Mouse (Mus musculus) induced T-regulatory cell, adult 2 months (primary cell): Measurements from ENCODE around the gene Pbx4.

Experiments
- DNase-seq: peaks from one replicate; pipeline ENCODE4 v3.0.0-alpha.2; 2012; ENCODE audit warnings: low read depth

The Pbx4 gene

DNA sequence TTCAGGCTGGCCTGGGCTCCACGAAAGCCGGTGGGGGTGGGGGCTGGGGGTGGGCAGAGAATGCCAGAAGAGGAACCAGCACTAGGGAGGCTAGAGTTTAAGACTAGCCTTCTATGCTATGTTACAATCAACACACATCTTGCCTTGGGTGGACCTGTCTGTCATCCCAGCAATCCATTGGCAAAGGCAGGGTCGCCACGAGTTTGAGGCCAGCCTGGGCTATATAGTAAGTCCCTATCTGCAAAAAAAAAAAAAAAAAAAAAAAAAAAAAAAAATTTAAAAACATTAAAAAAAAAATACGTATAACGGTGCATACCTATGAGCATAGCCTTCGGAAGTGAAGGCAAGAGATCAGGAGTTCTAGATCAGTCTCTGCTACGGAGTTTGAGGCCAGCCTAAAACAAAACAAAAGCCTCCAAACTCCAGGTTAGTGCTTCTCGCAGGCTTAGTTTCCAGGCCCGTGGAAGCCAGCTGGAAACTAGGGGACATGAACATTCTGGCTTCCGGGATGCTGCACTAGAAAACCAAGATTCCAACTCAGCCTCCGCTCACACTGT lies 68.7 kb downstream of the Pbx4 start:
- DNase-seq, result no peak

DNA sequence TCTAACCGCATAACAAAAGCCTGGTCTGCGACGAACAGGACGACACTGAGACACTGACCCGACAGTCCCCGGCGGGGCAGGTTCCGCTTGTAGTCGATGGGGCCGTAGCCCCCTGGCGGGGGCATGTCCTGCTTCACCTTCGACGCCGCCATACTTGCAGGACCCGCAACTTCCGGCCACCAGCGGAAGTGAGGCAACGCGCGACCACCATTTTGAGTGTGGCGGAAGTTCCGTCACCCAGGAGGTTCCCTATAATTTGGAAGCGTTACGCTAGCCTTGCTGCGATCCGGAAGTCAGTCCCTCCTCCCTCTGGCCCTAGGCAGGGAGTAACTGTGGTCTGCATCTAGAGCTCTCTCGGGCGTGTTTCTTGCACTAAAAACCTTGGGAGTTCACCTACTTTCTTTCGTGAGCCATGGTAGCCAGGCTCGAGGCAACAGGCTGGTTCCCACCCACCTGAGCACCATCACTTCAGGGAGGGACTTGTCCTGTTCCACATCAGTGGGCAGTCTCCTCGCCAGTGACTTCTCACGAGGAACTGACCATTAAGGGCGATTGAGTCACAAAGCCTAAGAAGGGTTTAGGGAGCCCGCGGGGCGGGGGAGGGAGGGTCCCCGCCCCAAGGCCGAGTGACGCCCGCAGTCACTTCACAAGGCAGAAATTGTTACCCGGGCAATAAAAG lies 69.3 kb downstream of the Pbx4 start:
- peak; percentile 98 for DNase-seq

DNA sequence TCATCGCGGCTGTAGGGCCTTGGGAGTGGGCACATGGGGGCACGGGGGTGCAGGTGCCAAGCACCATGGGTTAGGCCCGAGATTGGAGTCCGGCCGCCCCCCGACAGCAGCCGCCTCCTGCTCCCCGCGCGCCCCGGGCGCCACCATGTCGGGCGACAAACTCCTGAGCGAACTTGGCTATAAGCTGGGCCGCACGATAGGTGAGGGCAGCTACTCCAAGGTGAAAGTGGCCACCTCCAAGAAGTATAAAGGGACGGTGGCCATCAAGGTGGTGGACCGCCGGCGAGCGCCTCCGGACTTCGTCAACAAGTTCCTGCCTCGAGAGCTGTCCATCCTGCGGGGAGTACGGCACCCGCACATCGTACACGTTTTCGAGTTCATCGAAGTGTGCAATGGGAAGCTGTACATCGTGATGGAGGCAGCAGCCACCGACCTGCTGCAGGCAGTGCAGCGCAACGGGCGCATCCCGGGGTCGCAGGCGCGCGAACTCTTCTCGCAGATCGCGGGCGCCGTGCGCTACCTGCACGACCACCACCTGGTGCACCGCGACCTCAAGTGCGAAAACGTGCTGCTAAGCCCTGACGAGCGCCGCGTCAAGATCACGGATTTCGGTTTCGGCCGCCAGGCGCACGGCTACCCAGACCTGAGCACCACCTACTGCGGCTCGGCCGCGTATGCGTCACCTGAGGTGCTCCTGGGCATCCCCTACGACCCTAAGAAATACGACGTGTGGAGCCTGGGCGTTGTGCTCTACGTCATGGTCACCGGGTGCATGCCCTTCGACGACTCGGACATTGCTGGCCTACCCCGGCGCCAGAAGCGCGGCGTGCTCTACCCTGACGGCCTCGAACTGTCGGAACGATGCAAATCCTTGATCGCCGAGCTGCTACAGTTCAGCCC lies 70.1 kb downstream of the Pbx4 start, which contains the start of the genes Tssk6, Ndufa13 and Yjefn3:
Tssk6 (plus strand) TSS at position 22 of the 900 bp plus-strand sequence.
Ndufa13 (minus strand) TSS at position 396 of the 900 bp plus-strand sequence.
Yjefn3 (minus strand) TSS at position 550 of the 900 bp plus-strand sequence.
- peak; percentile 88 for DNase-seq

DNA sequence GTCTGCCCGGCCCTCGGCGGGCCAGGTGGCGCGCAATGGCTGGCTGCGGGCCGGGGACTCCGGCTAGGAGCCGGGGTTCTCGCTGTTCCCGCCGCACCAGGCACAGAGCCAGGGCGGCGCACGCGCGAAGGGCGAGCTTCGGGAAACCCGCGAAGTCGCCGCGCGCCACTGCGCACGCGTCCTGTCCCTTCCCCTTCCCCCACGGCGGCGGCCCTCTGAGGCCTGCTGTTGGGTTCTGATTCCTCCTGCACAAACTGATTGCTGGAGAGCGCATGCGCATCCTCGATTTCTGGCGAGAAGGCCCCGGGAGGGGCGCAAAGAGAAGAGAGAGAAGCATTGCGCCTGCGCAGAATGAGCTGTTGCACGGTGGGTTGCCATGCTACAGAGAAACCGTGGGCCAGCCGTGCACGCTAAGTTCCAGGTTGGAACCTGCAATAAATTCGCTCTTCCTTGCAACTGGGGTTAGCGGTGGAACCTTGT lies 70.8 kb downstream of the Pbx4 start:
- peak; percentile 99 for DNase-seq

DNA sequence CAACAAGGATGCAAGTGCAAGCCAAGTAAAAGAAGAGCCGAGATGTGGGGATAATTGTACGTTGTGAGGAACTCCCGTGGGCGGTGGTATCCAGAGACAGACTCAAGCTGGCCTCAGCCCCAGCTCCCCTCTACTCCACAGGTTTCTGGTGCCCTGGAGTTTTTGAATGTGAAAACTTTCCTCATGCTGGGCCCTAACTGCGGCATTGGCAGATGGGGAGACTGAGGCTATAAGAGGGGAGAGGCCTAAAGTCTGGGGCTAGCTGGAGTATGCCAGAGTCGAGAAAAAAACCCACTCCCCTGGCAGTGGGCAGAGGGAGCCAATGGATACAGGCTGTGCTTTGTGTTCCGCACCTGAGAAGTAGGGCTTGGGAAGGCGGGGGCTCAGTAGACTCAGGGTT lies 71.8 kb downstream of the Pbx4 start:
- no peak for DNase-seq

DNA sequence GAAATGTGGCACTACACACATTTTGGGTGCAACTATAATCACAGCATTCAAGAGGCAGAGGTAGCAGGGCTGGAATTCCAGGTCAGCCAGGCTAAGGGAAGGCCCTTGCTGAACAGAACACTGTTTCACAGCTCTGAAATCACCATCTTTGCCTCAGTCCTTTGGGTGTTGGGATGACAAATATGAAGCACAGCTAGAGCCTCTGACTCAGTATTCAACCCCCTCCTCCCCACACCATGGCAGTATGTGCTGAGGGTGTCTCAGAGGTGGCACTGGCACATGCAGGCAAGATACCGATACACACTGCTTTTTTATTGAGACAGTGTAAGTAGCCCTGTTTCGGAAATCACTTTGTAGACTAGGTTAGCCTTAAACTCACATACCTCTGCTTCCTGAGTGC lies 74.0 kb downstream of the Pbx4 start:
- no peak for DNase-seq

DNA sequence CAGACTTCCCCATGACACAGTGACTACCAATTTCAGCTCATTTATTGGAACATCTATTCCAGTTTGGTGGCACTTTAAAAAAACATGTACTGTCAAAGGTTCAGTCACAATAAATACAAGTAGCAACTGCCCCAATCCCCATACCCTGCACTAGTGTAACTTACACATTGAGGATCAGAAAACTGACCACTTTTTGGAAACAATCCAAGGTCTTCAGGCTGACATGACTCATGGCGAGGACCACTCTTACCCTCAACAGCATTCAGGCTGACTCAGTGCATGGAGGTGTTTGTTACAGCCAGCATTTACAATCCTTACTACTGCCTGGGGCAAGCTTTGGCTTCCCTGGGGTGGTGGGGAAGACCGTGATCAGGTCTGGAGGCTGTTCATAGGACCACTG lies 74.8 kb downstream of the Pbx4 start:
- DNase-seq, result no peak

DNA sequence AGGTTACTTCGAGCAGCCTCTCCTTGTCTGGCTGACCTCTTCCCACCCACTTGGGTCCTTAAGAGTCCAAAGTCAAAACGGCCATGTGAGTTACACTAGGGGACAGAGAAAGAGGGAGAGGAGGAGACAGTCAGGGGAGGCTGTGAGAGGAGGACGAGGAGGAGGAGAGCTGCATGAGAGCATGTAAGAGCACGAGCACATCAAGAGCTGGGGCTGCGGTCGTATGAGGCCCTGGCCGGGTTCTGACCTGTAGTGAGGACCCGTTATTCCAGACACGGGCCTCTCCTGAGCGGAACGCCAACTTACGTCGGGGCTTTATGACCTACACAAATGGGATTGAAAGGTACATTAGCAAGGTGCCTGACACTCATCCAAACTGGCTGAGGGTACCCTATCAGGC lies 79.6 kb downstream of the Pbx4 start:
- no peak for DNase-seq

DNA sequence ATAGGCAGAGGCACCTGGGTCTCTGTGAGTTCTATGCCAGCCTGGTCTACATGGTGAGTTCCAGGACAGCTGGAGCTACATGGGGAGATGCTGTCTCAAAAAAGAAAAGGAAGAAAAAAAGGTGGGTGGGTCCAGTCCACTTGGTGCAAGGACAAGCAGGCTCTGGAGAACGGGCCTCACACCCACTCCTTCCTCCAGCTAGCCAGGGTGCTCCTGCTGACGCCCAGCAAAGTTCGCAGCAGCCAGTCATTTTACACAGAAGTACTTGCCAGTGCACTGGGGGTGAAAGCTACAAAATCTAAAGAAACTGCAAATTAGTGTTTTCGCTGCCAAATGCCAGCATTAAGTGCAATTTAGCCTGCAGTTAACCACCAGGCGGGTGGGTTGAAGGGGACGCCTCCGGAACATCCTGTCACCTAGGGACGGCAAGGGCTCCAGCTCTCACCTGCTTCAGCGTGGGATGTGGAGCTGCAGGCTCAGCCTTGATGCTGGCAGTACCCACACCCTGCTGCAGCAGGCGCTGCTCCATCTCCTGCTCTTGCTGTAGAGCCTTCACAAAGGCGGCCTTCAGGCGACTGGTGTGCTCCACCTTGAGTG lies 80.3 kb downstream of the Pbx4 start:
- DNase-seq, result no peak

DNA sequence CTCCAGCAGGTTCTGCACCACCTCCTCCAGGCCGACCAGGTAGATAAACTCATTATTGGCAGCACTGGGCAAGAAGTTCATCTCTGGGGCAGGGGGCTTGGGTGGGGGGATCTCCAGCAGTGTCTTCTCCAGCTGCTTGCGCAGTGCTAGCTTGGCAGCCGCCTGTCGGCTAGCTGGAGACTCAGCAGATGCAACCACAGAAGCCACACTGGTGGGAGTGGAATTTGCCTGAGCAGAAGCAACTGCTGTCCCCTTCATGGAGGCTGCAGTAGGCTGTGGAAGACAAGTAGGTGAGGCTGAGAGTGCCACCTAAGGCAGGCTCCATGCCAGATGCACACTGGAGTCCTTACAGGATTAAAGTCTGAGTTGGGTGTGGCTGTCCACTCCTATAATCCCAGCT lies 82.2 kb downstream of the Pbx4 start:
- no peak for DNase-seq

DNA sequence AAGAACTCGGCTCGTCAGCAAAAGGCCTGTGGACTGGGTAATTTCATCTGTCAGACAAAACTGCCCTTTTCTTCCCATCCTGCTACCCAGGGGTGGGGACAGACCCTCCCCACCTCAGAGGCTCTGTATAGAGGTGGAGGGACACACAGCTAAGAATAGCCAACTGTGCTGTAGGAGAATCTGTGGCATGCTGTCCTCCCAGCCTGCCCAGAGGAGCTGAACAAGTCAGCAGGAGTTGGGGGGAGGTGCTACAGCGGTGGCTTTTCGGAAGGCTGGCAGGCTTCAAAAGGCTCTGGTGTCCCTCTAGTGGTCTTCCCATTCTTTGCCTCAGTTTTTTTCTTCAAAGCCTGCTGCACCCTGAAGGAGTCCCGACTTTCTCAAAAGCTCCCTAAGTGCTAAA lies 83.5 kb downstream of the Pbx4 start:
- DNase-seq, result no peak

DNA sequence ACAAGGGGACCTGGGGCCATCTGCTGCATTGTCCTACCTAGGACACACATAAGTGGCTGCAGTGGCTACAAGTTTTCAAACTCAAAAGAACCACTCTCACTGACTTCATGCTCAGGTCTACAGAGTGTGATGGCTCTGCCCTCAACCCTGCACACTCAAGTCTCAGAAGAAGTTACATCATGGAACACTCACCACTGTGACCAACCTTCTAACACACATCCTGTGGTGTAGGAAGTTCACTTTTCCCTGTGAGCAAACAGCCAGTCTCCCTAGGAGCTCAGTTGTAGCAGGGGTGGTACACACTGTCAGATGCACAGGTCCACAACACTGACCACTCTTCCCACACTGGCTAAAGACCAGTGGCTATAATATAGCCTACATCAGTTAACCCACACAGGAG lies 86.2 kb downstream of the Pbx4 start:
- DNase-seq, result peak; percentile 72

DNA sequence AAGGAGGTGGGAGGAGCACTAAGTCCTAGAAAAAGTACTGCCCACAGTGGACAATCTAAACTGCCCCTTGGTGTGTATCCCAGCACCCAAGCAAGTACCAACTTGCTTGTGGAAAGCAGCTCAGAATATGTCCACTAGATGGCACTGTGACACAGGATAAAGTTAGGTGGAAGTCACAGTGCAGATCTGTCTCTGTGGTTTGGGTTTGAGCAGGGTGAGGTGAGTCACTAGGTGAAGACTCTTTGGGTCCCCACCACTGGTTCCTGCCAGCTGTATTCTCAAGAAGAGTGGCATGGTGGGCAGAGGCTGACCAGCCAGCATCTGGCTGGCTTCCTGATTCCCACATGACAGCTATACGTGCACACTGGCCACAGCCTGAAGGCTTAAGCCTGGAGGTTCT lies 86.7 kb downstream of the Pbx4 start:
- peak; percentile 98 for DNase-seq

DNA sequence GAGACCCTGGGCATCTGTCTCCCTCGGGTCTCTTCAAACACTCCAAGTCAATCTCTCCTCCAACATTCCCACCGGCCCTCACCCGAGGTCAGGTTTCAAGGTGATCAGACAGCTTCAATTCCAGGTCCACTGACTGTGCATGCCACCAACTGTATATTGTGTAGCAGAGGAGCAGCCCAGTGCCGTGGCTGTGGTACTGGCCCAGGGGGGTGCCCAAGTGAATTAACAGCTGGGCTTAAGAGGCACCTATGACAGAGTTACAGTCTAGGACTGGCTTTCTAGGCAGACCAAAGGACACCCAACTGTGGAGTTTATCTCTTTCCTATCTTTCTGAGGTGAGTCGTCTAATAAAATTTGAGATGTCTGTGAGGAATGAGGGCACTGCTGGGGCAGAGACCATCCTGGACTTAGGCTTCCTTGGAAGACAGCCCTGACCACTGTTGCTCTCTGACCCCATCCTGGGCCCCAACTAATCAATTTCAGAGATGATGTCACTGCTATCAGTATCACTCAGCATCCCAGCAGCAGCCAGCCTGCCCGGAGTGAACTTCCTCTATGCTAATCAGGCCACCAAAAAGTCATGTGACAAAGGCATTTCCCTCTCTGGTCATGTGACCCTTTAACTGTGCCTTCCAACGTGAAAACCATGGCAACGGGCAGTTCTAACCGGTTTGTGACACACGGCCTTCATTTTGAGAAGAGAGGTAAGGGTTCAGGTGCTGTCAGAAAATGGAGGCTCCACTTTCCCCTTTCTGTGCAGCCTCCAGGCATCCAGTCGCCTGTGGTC lies 87.8 kb downstream of the Pbx4 start:
- DNase-seq, result peak; percentile 97

DNA sequence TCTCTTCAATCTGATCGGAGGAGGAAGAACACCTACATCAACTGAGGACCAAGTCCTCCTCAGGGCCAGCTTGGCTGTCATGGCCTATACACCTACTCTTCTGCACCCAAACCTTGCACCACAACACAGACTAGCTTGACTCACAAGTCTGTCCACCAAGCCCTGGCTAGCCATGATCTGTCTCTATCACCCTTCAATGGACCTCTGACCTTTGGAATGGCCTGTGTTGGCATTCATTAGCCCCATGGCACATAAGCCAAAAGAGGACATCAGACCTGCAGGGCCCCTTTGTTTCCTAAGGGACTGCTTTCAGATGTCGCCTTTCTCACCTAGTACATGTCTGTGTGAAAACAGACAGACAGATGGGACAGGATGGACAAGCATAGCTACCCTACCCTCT lies 88.8 kb downstream of the Pbx4 start:
- peak; percentile 46 for DNase-seq
